Mouse (Mus musculus): ENCODE measurements around the gene Wdr78. TPM values are rescaled to one million over a fixed set of nuclear protein-coding genes. Genes with fewer than 3 reads are reported as not detected.

The Wdr78 gene
- polyA plus RNA-seq, 1 experiment from 2014 or later: 2.3 TPM

DNA sequence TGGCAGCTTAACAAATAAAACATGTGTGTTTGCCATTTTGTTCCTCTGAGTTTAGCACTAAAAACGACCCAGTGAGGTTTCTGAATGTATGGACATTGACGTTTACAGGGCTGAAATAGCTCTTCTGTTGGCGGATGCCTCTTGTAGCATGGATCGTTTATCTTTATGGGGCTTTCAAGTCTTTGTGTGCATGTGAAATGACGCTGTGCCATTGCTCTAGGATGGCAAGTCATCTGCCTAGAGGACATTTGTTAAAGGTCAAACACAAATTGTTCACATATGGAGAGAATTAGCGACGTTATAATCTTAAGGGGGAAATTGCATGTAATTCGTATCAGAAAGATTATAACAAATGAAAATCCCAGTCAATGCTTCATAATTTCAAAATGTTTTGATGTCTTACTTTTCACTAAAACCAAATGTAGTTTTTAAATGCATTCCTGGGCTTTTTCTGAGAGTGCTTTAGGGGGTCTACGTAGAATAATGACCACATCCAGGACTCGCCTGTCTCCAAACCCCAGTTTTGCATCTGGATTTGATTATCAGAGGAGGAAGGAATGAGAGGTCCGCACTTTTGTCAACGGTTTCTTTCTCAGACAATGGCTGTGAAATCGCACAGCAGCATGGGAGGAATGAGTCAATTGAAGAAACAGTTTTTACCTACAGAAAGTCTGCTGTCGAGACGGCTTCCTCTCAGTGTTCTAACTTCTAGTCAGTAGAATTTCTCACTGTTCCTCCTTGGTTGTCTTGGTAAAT lies 109.0 kb downstream of the Wdr78 start:
- H3K27me3 ChIP-seq (replicated peaks): no peaks in the 10 kb centered on the region
- no peak for ATAC-seq (ENCODE audit: insufficient read depth, low FRiP score, low read depth)
- H3K4me3 ChIP-seq (replicated peaks): no peak overlapping the region
- H3K27ac ChIP-seq: no peak overlapping the region
- no peak overlapping the region for H3K9ac ChIP-seq
- H3K36me3 ChIP-seq: no peaks in the 10 kb centered on the region
- WGBS: 64% methylated on average over 15 of the region's 15 CpGs
- H3K9me3 ChIP-seq: no peaks in the 10 kb centered on the region
- H3K4me2 ChIP-seq: no peak overlapping the region
- H3K4me1 ChIP-seq: no peaks in the 10 kb centered on the region

DNA sequence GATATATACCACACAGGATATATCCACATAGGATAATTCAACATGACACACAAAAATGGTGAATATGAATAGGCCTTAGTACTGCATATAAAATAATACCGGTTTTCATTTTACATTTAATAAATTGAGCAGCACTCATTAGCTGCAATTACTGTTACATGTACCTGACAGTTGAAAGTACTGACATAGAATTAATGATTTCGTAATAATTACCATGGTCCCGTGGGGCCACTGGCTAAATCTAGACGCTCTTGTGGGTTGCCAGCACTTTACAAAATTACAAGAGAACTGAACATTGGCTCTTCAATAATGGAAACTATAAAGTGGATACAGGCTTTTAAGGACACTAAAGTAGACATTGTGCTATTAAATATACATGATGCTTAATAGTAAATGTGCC lies 109.7 kb downstream of the Wdr78 start:
- no peak overlapping the region for H3K4me2 ChIP-seq
- 87% methylated on average over 4 of the region's 4 CpGs for WGBS
- H3K9me3 ChIP-seq: no peaks in the 10 kb centered on the region
- H3K27ac ChIP-seq: no peak overlapping the region
- H3K4me1 ChIP-seq: no peaks in the 10 kb centered on the region
- H3K27me3 ChIP-seq (replicated peaks): no peaks in the 10 kb centered on the region
- H3K36me3 ChIP-seq: no peaks in the 10 kb centered on the region
- H3K9ac ChIP-seq: no peak overlapping the region
- ATAC-seq (ENCODE audit: insufficient read depth, low FRiP score, low read depth): no peak
- no peak overlapping the region for H3K4me3 ChIP-seq (replicated peaks)

DNA sequence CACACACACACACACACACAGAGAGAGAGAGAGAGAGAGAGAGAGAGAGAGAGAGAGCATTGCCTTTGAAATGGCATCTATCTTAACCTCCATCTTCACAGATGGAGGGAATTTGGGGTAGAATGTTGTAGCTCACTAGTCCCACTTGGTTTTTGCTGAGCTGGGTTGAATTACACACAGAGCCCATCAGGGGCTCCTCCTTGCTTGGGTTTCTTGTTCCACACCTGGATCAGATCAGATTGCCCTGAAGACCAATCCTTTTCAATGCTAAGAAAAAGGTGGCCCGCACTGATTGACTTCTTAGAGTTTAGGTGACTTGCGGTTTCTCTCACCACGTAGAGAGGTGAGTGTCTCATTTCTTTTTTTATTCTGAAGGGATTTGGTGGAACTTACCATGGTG lies 122.7 kb downstream of the Wdr78 start:
- ATAC-seq (ENCODE audit: insufficient read depth, low FRiP score, low read depth): no peak
- H3K9ac ChIP-seq: no peak overlapping the region
- no peak overlapping the region for H3K4me3 ChIP-seq (replicated peaks)
- no peaks in the 10 kb centered on the region for H3K9me3 ChIP-seq
- no peaks in the 10 kb centered on the region for H3K36me3 ChIP-seq
- no peaks in the 10 kb centered on the region for H3K4me1 ChIP-seq
- H3K4me2 ChIP-seq: no peak overlapping the region
- 79% methylated on average over 3 of the region's 3 CpGs for WGBS
- H3K27ac ChIP-seq: no peak overlapping the region
- H3K27me3 ChIP-seq (replicated peaks): no peaks in the 10 kb centered on the region

DNA sequence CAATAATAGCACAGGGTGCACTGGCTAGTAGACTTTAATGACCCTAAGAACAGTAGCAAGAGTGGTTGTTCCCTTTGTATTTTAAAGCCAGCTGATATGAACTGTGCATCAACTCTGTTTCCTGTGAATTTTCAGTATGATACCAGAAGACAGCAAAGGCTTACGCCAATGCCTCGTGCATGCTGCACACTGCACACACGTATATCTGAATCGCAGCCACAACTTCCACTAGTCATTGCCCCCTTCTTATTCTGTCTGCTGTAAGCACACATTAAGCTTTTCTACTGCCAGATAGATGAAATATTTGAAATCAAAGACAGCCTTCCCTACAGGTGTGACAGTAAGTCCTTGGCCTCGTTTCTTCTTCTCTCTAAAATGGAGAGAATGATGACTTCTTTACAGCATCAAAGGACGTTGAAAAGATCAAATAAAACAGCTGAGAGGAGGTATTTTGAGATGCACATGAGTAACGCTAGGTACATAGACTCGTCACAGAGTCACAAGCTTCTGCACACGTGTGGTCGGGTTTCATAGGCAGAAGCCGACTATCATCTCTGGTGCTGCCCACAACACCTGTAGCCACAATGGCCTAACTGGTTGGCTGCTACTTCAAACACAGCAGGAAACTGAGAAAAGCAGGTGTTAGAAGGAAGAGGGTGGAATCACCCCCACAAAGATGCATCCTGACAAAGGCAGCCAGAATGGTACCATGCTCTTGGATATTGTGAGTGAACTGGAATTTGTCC lies 123.6 kb downstream of the Wdr78 start:
- Histone ChIP-seq H3K9ac (no peak overlapping the region), H3K27ac (no peak overlapping the region), H3K9me3 (no peaks in the 10 kb centered on the region), H3K4me2 (no peak overlapping the region), H3K27me3 (replicated peaks) (no peaks in the 10 kb centered on the region), H3K36me3 (no peaks in the 10 kb centered on the region), H3K4me1 (no peaks in the 10 kb centered on the region), H3K4me3 (replicated peaks) (no peak overlapping the region)
- WGBS: 74% methylated on average over 11 of the region's 11 CpGs
- no peak for ATAC-seq (ENCODE audit: insufficient read depth, low FRiP score, low read depth)

DNA sequence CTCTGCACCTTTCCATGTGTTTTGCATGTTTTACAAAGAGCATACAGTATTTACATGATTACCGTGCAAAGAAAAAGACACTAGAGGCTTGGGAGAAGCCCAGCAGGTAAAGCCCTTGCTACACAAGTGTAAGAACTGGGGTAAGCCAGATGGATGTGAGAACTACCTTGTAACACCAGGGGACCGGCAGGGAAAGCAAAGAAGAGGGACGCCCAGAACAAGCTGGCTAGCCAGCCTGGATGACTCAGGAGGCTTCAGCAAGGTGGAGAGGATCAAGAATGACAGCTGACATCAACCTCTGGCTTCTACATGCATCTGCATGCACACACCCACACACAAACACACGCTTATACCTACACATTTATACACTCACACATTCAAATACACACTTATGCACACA lies 124.3 kb downstream of the Wdr78 start:
- H3K36me3 ChIP-seq: no peaks in the 10 kb centered on the region
- H3K9ac ChIP-seq: no peak overlapping the region
- H3K27me3 ChIP-seq (replicated peaks): no peaks in the 10 kb centered on the region
- no peaks in the 10 kb centered on the region for H3K9me3 ChIP-seq
- no peak for ATAC-seq (ENCODE audit: insufficient read depth, low FRiP score, low read depth)
- H3K4me1 ChIP-seq: no peaks in the 10 kb centered on the region
- no peak overlapping the region for H3K4me3 ChIP-seq (replicated peaks)
- H3K4me2 ChIP-seq: no peak overlapping the region
- H3K27ac ChIP-seq: no peak overlapping the region
- WGBS: 62% methylated on average over 4 of the region's 4 CpGs

DNA sequence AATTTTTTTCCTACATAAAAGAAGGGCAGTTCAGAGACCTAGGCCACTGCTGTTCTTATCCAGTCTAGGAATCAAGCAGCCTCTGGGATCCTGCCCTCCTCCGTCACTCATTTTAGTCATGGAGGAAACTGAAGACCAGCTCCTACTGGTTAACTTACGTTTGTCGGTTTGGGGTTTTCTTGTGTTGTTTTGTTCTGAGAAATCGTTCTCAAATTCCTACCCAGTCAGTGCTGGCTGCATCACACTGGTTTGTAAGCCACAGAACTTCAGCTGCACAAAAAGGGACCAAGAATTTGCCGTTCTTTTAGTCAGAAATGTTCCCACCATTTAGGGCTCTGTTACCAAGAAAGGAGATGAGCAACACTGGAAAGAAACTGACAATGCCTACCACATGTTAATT lies 125.0 kb downstream of the Wdr78 start:
- WGBS: 73% methylated on average over 5 of the region's 5 CpGs

DNA sequence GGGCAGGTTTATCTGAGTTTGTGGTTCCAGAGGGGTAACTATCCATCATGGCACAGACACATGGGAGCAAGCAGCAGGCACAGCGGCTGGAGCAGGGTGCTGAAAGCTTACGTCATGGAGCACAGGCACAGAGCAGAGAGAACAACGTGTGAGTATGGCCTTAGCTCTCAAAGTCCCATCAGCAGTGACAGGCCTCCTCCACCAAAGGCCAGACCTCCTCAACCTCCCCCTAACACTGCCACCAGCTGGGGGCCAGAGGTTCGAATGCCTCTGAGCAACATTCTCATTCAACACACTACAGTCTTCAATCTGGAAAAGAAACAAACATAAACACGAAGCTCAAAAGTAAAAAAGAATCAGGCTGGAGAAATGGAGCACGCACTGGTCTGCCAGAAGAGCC lies 125.8 kb downstream of the Wdr78 start:
- ATAC-seq (ENCODE audit: insufficient read depth, low FRiP score, low read depth): no peak
- no peak overlapping the region for H3K27ac ChIP-seq
- WGBS: 71% methylated on average over 6 of the region's 6 CpGs

More for the DNA sequence above, 125.0 kb downstream of the Wdr78 start:
- H3K27me3 ChIP-seq (replicated peaks): no peaks in the 10 kb centered on the region
- H3K4me2 ChIP-seq: no peak overlapping the region
- no peak overlapping the region for H3K27ac ChIP-seq
- H3K36me3 ChIP-seq: no peaks in the 10 kb centered on the region
- H3K4me1 ChIP-seq: no peaks in the 10 kb centered on the region
- no peaks in the 10 kb centered on the region for H3K9me3 ChIP-seq
- H3K4me3 ChIP-seq (replicated peaks): no peak overlapping the region
- no peak for ATAC-seq (ENCODE audit: insufficient read depth, low FRiP score, low read depth)
- H3K9ac ChIP-seq: no peak overlapping the region

More for the DNA sequence above, 125.8 kb downstream of the Wdr78 start:
- Histone ChIP-seq H3K4me2 (no peak overlapping the region), H3K9ac (no peak overlapping the region), H3K36me3 (no peaks in the 10 kb centered on the region), H3K4me1 (no peaks in the 10 kb centered on the region), H3K27me3 (replicated peaks) (no peaks in the 10 kb centered on the region), H3K4me3 (replicated peaks) (no peak overlapping the region), H3K9me3 (no peaks in the 10 kb centered on the region)

Other genes starting within 250 kb of the Wdr78 start
- 1.1 and 1.8 TPM in 2 replicates for gene Tctex1d1, start 135.9 kb downstream of the Wdr78 start, polyA plus RNA-seq (2015; fragmentation: Nextera tagmentation; extraction: Ambion mirVana)
- gene Insl5, start 87.7 kb downstream of the Wdr78 start, polyA plus RNA-seq (2015; fragmentation: Nextera tagmentation; extraction: Ambion mirVana): not detected in 2 replicates
- gene Mier1, start 165 bp downstream of the Wdr78 start, polyA plus RNA-seq (2015; fragmentation: Nextera tagmentation; extraction: Ambion mirVana): 44.7 and 49.3 TPM in 2 replicates
- gene Slc35d1, start 100.6 kb upstream of the Wdr78 start, polyA plus RNA-seq (2015; fragmentation: Nextera tagmentation; extraction: Ambion mirVana): 11.3 and 11.5 TPM in 2 replicates
- gene 4921539E11Rik, start 176.3 kb upstream of the Wdr78 start, polyA plus RNA-seq (2015; fragmentation: Nextera tagmentation; extraction: Ambion mirVana): not detected in 2 replicates
- 21.2 and 22.8 TPM in 2 replicates for gene Oma1, start 199.3 kb upstream of the Wdr78 start, polyA plus RNA-seq (2015; fragmentation: Nextera tagmentation; extraction: Ambion mirVana)

Measured in stomach, embryonic 15.5 days (tissue).